ENCODE assay signal across 8 mouse cellular contexts in genomic region chr5:132195048-132195533, GRCm38 (mm10).
DNase-seq lines count a peak whose midpoint lies in the region; ATAC-seq and TF ChIP-seq lines count a peak whose summit lies in the region.

No protein-coding gene starts in this region.

- no peak overlapping the region for H3K4me3 ChIP-seq in lung, adult 2 months (replicated peaks; ENCODE audit: extremely low read depth, low read depth, low read length)
- H3K4me3 ChIP-seq in hindbrain, embryonic 13.5 days = no peak overlapping the region
- no peak overlapping the region for H3K4me3 ChIP-seq in limb, embryonic 15.5 days

- H3K9ac ChIP-seq in hindbrain, embryonic 13.5 days = 0 out of 2 replicates have a peak overlapping the region, but pooled peaks have one; percentile 44
- no peak overlapping the region for H3K9ac ChIP-seq in limb, embryonic 15.5 days

- no peaks in the 10 kb centered on the region for H3K9me3 ChIP-seq in hindbrain, embryonic 13.5 days
- H3K9me3 ChIP-seq in limb, embryonic 15.5 days = no peaks in the 10 kb centered on the region

- H3K4me2 ChIP-seq in hindbrain, embryonic 13.5 days = no peak overlapping the region
- peak overlapping the region; percentile 10 for H3K4me2 ChIP-seq in limb, embryonic 15.5 days

- no peak for TF ChIP-seq POLR2A in lung, adult 2 months (IDR thresholded peaks at IDR 0.05; ENCODE audit: borderline replicate concordance, extremely low read depth, low read depth, low read length)

- WGBS in lung, adult 2 months = 21% methylated on average over 6 of the region's 6 CpGs
- WGBS in hindbrain, embryonic 13.5 days = 30% methylated on average over 6 of the region's 6 CpGs
- 5% methylated on average over 6 of the region's 6 CpGs for WGBS in limb, embryonic 15.5 days

- no peak for TF ChIP-seq CTCF in lung, adult 2 months (IDR thresholded peaks at IDR 0.05; ENCODE audit: insufficient read depth, low read length)

- DNase-seq in lung, adult 18-20 months = peak; percentile 6 to 21
- DNase-seq in lung, adult 2 months = no peak
- peak; percentile 47 for DNase-seq in fat pad, adult 2 months (ENCODE audit: extremely low read depth, low read depth, low spot score)

- no peaks in the 10 kb centered on the region for H3K27me3 ChIP-seq in hindbrain, embryonic 13.5 days
- no peaks in the 10 kb centered on the region for H3K27me3 ChIP-seq in limb, embryonic 15.5 days

- H3K36me3 ChIP-seq in hindbrain, embryonic 13.5 days = no peaks in the 10 kb centered on the region
- H3K36me3 ChIP-seq in limb, embryonic 15.5 days = no peaks in the 10 kb centered on the region

- H3K4me1 ChIP-seq in lung, adult 2 months (ENCODE audit: control insufficient read depth, insufficient read depth, low read length) = no peaks in the 10 kb centered on the region; the same call in 1 of the 2 replicates
- H3K4me1 ChIP-seq in hindbrain, embryonic 13.5 days (replicated peaks) = peaks cover 49% of the 10 kb centered on the region
- H3K4me1 ChIP-seq in limb, embryonic 15.5 days = peaks cover 18% of the 10 kb centered on the region

- H3K27ac ChIP-seq in hindbrain, embryonic 13.5 days = peak overlapping the region; percentile 19; the same call in 1 of the 2 replicates
- no peak overlapping the region; the same call in 1 of the 2 replicates for H3K27ac ChIP-seq in limb, embryonic 15.5 days

- no peak for ATAC-seq in hindbrain, embryonic 13.5 days (ENCODE audit: low FRiP score)
- peak; percentile 58 for ATAC-seq in limb, embryonic 15.5 days (ENCODE audit: insufficient number of reproducible peaks, low FRiP score, low TSS enrichment, low read depth)
- no peak for ATAC-seq in activated CD4-positive, CD25-positive, alpha-beta regulatory T cell, adult 4 months
- ATAC-seq in monocyte, adult 5-6 weeks (replicated peaks; ENCODE audit: insufficient number of reproducible peaks, low FRiP score, low TSS enrichment, poor library complexity, severe bottlenecking) = no peak
- no peak for ATAC-seq in CD4-positive, CD25-positive, alpha-beta regulatory T cell, adult 4 months
